Mouse (Mus musculus): Measurements from ENCODE around the gene Nipal1. TPM values are rescaled to one million over a fixed set of nuclear protein-coding genes. Genes with fewer than 3 reads are reported as not detected.

The Nipal1 gene
- total and polyA plus RNA-seq, 3 experiments, result 0.35 TPM; not detected in 2

DNA sequence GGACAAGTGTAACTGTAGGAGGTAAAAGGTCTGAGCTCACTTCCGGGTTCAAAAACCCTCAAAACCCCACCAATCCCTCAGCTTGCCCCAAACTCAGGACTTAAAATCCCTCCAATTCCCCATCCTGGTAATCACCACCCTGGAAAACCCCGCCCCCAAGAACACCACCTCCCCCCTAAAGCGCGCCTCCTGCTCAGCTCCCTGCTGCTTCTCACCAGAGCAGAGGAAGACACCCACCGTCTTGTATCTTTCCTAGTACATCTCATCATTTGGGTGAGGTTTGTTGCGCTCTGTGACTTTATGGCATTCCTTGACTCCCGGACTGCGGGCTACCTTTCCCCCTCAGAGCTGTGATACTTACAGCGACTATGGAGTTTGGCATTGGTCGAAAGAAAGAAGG lies 59.1 kb downstream of the Nipal1 start:
- peaks cover 0 to 2% of the 10 kb centered on the region in 2 experiments; a peak in 1 of 4 replicates for H3K36me3 ChIP-seq (ENCODE audit: control insufficient read depth in 1 of 2, insufficient read depth in 2 of 2, low read length in 2 of 2)
- H3K79me2 ChIP-seq (ENCODE audit: control insufficient read depth, insufficient read depth, low read length, poor library complexity), result no peaks in the 10 kb centered on the region
- H3K4me3 ChIP-seq (ENCODE audit: control insufficient read depth in 1 of 2, insufficient read depth in 1 of 2, low read depth in 2 of 2, low read length in 2 of 2), result no peak overlapping the region
- TF ChIP-seq USF2 (IDR thresholded peaks at IDR 0.05; ENCODE audit: borderline replicate concordance in 1 of 2, insufficient read depth in 1 of 2, low read depth in 1 of 2, low read length in 2 of 2), result no peak
- no peak for TF ChIP-seq NRF1 (IDR thresholded peaks at IDR 0.05; ENCODE audit: insufficient read depth, low read depth, low read length, poor library complexity, severe bottlenecking)
- no peak for TF ChIP-seq EP300 (IDR thresholded peaks at IDR 0.05; ENCODE audit: low read depth in 1 of 2, low read length in 2 of 2)
- no peak for TF ChIP-seq USF1 (IDR thresholded peaks at IDR 0.05; ENCODE audit: low read depth, low read length)
- TF ChIP-seq JUND (IDR thresholded peaks at IDR 0.05; ENCODE audit: low read depth, low read length), result no peak
- no peak for TF ChIP-seq MXI1 (IDR thresholded peaks at IDR 0.05; ENCODE audit: low read depth, low read length)
- TF ChIP-seq CHD2 (IDR thresholded peaks at IDR 0.05; ENCODE audit: low read length), result no peak
- TF ChIP-seq MYC (IDR thresholded peaks at IDR 0.05; ENCODE audit: low read depth, low read length), result no peak
- TF ChIP-seq MAX (IDR thresholded peaks at IDR 0.05; ENCODE audit: low read length), result no peak
- TF ChIP-seq ZC3H11A (IDR thresholded peaks at IDR 0.05; ENCODE audit: low read depth, low read length), result no peak
- no peak for TF ChIP-seq MYB (IDR thresholded peaks at IDR 0.05; ENCODE audit: low read depth, low read length)
- TF ChIP-seq SIN3A (IDR thresholded peaks at IDR 0.05; ENCODE audit: low read length), result no peak
- TF ChIP-seq HCFC1 (IDR thresholded peaks at IDR 0.05; ENCODE audit: low read depth, low read length), result no peak
- TF ChIP-seq MAFK (IDR thresholded peaks at IDR 0.05; ENCODE audit: borderline replicate concordance, low read depth, low read length), result no peak
- no peak for TF ChIP-seq TBP (IDR thresholded peaks at IDR 0.05; ENCODE audit: low read depth, low read length)
- no peak for DNase-seq (ENCODE audit: low read depth, low spot score)
- no peaks in the 10 kb centered on the region for H3K4me1 ChIP-seq (ENCODE audit: control insufficient read depth in 1 of 2, insufficient read depth in 2 of 2, low read length in 2 of 2)
- no peaks in the 10 kb centered on the region for H3K9me3 ChIP-seq (replicated peaks; ENCODE audit: insufficient read depth, low read length)
- H3K27me3 ChIP-seq (ENCODE audit: control insufficient read depth in 1 of 2, insufficient read depth in 2 of 2, low read length in 2 of 2), result no peaks in the 10 kb centered on the region
- no peak overlapping the region for H3K27ac ChIP-seq (ENCODE audit: control insufficient read depth, low read depth, low read length)
- no peak overlapping the region for H3K9ac ChIP-seq (ENCODE audit: control insufficient read depth, low read depth, low read length, poor library complexity, severe bottlenecking)

DNA sequence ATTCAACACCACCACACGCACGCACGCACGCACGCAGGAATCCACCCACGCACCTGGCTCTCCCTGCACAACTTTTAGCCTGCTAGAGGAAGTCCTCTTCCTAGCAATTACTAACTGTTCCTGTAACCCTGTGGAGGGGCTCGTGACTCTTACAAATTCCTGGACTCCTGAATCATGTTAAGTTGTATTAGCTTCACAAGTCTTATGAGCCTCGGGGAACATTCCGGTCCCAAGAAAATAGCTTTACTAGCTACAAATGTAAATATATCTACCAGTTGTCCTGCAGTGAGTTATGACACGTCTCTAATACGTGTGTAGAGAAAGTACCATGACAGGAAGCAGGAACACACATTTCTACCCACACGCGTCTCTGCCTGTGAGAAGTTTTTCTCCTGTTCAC lies 61.9 kb downstream of the Nipal1 start:
- Histone ChIP-seq H3K9me3 (replicated peaks; ENCODE audit: insufficient read depth, low read length) (no peaks in the 10 kb centered on the region), H3K36me3 (ENCODE audit: control insufficient read depth in 1 of 2, insufficient read depth in 2 of 2, low read length in 2 of 2) (peaks cover 0 to 3% of the 10 kb centered on the region in 2 experiments; a peak in 1 of 4 replicates), H3K4me1 (ENCODE audit: control insufficient read depth in 1 of 2, insufficient read depth in 2 of 2, low read length in 2 of 2) (no peaks in the 10 kb centered on the region), H3K4me3 (ENCODE audit: control insufficient read depth in 1 of 2, insufficient read depth in 1 of 2, low read depth in 2 of 2, low read length in 2 of 2) (no peak overlapping the region), H3K79me2 (ENCODE audit: control insufficient read depth, insufficient read depth, low read length, poor library complexity) (no peaks in the 10 kb centered on the region), H3K27ac (ENCODE audit: control insufficient read depth, low read depth, low read length) (no peak overlapping the region), H3K9ac (ENCODE audit: control insufficient read depth, low read depth, low read length, poor library complexity, severe bottlenecking) (no peak overlapping the region), H3K27me3 (ENCODE audit: control insufficient read depth in 1 of 2, insufficient read depth in 2 of 2, low read length in 2 of 2) (no peaks in the 10 kb centered on the region)
- DNase-seq (ENCODE audit: low read depth, low spot score), result no peak
- TF ChIP-seq POLR2AphosphoS5 (IDR thresholded peaks at IDR 0.05; ENCODE audit: borderline replicate concordance, low read depth, low read length) (no peak), USF2 (IDR thresholded peaks at IDR 0.05; ENCODE audit: borderline replicate concordance in 1 of 2, insufficient read depth in 1 of 2, low read depth in 1 of 2, low read length in 2 of 2) (no peak), KAT2A (conservative IDR thresholded peaks at IDR 0.05; ENCODE audit: low read depth, low read length) (no peak), GABPA (IDR thresholded peaks at IDR 0.05; ENCODE audit: low read depth, low read length) (no peak), TBP (IDR thresholded peaks at IDR 0.05; ENCODE audit: low read depth, low read length) (no peak), MYC (IDR thresholded peaks at IDR 0.05; ENCODE audit: low read depth, low read length) (no peak)
